Mouse (Mus musculus) liver, postnatal 0 days (tissue): ENCODE results near the gene Lrch3. TPM values are rescaled to one million over a fixed set of nuclear protein-coding genes. Genes with fewer than 3 reads are reported as not detected.
"Not testable (repeated sequence)": the region's sequence is repeated elsewhere in the genome, so short reads cannot be mapped to it uniquely, and the experiment has no call there.

Source experiments
- ATAC-seq: fragments of 200-750 bp; cut with Nextera tagmentation; 2 replicates; pipeline ENCODE4 v1.8.0; 2017; ENCODE audit warnings: mild to moderate bottlenecking, moderate library complexity
- DNase-seq: peaks from one replicate; pipeline ENCODE4 v3.0.0-alpha.2; 2016
- H3K27ac ChIP-seq: fragments of 300-500 bp; sonication (generic); 2 replicates; pipeline ENCODE4 v1.5.1; 2014; ENCODE audit warnings: antibody characterized with exemption, moderate library complexity, mild to moderate bottlenecking, low read depth
- H3K27me3 ChIP-seq: fragments of 300-500 bp; sonication (generic); 2 replicates; pipeline ENCODE4 v1.6.1; 2014; ENCODE audit warnings: low read length, control low read depth, mixed read lengths; ENCODE audit not compliant: insufficient read depth
- H3K36me3 ChIP-seq: fragments of 300-500 bp; sonication (generic); replicated peaks from 2 replicates; pipeline ENCODE4 v1.6.1; 2014; ENCODE audit warnings: mild to moderate bottlenecking, control low read depth, low read length, moderate library complexity, mixed read lengths; ENCODE audit not compliant: insufficient read depth
- H3K4me1 ChIP-seq: fragments of 300-500 bp; sonication (generic); 2 replicates; pipeline ENCODE4 v1.6.1; 2014; ENCODE audit warnings: antibody characterized with exemption, mild to moderate bottlenecking, control low read depth; ENCODE audit not compliant: insufficient read depth
- H3K4me2 ChIP-seq: fragments of 300-500 bp; sonication (generic); 2 replicates; pipeline ENCODE4 v1.6.1; 2014; ENCODE audit warnings: low read depth, mild to moderate bottlenecking, low read length, moderate library complexity, mixed read lengths
- H3K4me3 ChIP-seq: fragments of 300-500 bp; sonication (generic); 2 replicates; pipeline ENCODE4 v1.5.1; 2014; ENCODE audit warnings: low read depth, low read length
- H3K9ac ChIP-seq: fragments of 300-500 bp; sonication (generic); replicated peaks from 2 replicates; pipeline ENCODE4 v1.6.1; 2014; ENCODE audit warnings: mild to moderate bottlenecking, moderate library complexity
- H3K9me3 ChIP-seq: fragments of 300-500 bp; sonication (generic); 2 replicates; pipeline ENCODE4 v1.6.1; 2016; ENCODE audit warnings: mild to moderate bottlenecking, control low read depth, low read length, mixed read lengths
- CTCF ChIP-seq: sonication (generic); IDR thresholded peaks from 2 replicates; pipeline ENCODE4 v1.5.1; 2016; ENCODE audit warnings: antibody characterized with exemption, low read depth
- EP300 ChIP-seq: IDR thresholded peaks from 2 replicates; pipeline ENCODE4 v1.6.1; 2016; ENCODE audit warnings: antibody characterized with exemption, low read depth, mild to moderate bottlenecking
- WGBS: fragments of 180-500 bp; shearing (Covaris S2); extraction: QIAGEN DNeasy Blood & Tissue Kit; methylation state at CpG from one replicate; pipeline ENCODE4 v1.1.7; 2014; ENCODE audit not compliant: insufficient replicate concordance; 5-methylcytosine and 5-hydroxymethylcytosine counted together
- polyA plus RNA-seq: library from polyadenylated mRNA; unstranded; fragments of >200 nt; fragmentation: Nextera tagmentation; extraction: Ambion mirVana; gene quantifications from 2 replicates; pipeline ENCODE4 v1.2.1, GENCODE M21; 2015

The Lrch3 gene
- polyA plus RNA-seq, 1 experiment from 2014 or later: 4.3 TPM

- Histone ChIP-seq H3K4me1 (peaks cover 28% of the 10 kb centered on the region), H3K9me3 (no peaks in the 10 kb centered on the region), H3K4me3 (peak overlapping the region; percentile 92), H3K27ac (peak overlapping the region; percentile 45; the same call in 1 of the 2 replicates), H3K27me3 (no peaks in the 10 kb centered on the region), H3K9ac (peak overlapping the region; percentile 50; the same call in 1 of the 2 replicates), H3K36me3 (peaks cover 31% of the 10 kb centered on the region), H3K4me2 (peak overlapping the region; percentile 78)
- DNase-seq (no peak), ATAC-seq (no peak)
- 78% methylated on average over 16 of the region's 16 CpGs for whole genome bisulfite sequencing
- TF ChIP-seq EP300 (no peak), CTCF (no peak)
Measured at GRCm38 (mm10) chr16:33058033-33058432, 144.1 kb downstream of the Lrch3 start.

DNA sequence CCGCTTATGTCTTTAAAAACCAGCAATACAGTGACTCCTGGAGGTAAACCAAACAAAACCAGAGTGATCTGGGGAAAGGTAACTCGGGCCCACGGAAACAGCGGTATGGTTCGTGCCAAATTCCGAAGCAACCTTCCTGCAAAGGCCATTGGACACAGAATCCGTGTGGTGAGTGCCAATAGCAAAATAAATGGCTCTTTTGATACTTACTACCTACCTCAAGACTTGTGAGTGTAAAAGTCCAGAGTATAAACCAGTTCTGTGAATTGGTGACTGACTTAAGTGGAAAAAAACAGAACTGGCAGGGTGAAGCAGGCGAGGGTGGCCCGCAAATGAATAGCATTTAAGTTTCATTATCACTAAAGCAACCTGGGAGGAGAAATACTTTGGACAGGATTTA, 144.8 kb downstream of the Lrch3 start:
- Histone ChIP-seq H3K27ac (0 out of 2 replicates have a peak overlapping the region, but pooled peaks have one; percentile 3), H3K4me2 (peak overlapping the region; percentile 78), H3K36me3 (peaks cover 31% of the 10 kb centered on the region), H3K4me3 (peak overlapping the region; percentile 92), H3K4me1 (peaks cover 34% of the 10 kb centered on the region)
- H3K9me3 ChIP-seq, H3K9ac ChIP-seq, DNase-seq, ATAC-seq, H3K27me3 ChIP-seq: not testable (repeated sequence)
- 70% methylated on average over 9 of the region's 9 CpGs for WGBS

DNA sequence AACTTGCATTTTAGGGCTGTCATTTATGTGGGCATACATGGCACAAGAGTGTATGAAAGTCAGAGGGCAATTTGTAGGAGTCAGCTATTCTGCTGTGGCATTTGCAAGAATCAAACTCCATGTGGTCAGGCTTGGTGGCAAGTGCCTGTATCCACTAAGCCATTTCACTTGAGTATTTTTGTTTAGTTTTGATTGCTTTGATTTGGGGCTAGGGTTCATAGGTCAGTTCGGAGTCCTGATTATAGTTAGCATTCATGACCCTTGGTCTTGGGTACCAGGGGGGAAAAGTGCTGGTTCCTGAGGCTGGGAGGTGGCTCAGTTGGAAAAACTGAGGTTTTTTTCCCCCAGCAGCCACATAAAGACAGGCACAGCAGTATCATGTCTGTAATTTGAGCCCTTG, 145.6 kb downstream of the Lrch3 start:
- Histone ChIP-seq H3K9ac (no peak overlapping the region), H3K4me3 (no peak overlapping the region), H3K36me3 (peaks cover 31% of the 10 kb centered on the region), H3K27ac (no peak overlapping the region), H3K4me2 (peak overlapping the region; percentile 78), H3K27me3 (no peaks in the 10 kb centered on the region), H3K9me3 (no peaks in the 10 kb centered on the region), H3K4me1 (peaks cover 37% of the 10 kb centered on the region)
- DNase-seq: no peak
- WGBS: 69% methylated on average over 1 of the region's 1 CpGs
- no peak for TF ChIP-seq EP300
- TF ChIP-seq CTCF: no peak
- no peak for ATAC-seq

GRCm38 (mm10) chr16:33060926-33061325, 147.0 kb downstream of the Lrch3 start:
- Histone ChIP-seq H3K27me3 (no peaks in the 10 kb centered on the region), H3K9ac (no peak overlapping the region), H3K9me3 (no peaks in the 10 kb centered on the region), H3K27ac (no peak overlapping the region), H3K4me2 (no peak overlapping the region), H3K4me1 (peaks cover 34% of the 10 kb centered on the region), H3K36me3 (peaks cover 31% of the 10 kb centered on the region), H3K4me3 (no peak overlapping the region)
- 62% methylated on average over 2 of the region's 2 CpGs for WGBS
- DNase-seq (no peak), ATAC-seq (no peak)
- no peak for TF ChIP-seq EP300
- TF ChIP-seq CTCF: no peak

DNA sequence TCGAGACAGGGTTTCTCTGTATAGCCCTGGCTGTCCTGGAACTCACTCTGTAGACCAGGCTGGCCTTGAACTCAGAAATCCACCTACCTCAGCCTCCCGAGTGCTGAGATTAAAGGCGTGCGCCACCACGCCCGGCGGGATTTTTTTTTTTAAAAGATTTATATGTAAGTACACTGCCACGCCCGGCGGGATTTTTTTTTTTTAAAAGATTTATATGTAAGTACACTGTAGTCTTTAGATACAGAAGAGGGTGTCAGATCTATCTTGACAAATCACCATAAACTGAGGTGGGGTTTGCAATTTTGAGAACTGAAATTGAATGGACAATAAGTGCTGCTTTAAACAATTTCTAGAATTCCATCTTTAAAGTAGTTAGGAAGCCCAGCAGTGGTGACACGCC, 147.5 kb downstream of the Lrch3 start:
- WGBS: 39% methylated on average over 11 of the region's 11 CpGs
- Histone ChIP-seq H3K27ac (peak overlapping the region; percentile 55; the same call in 1 of the 2 replicates), H3K4me3 (peak overlapping the region; percentile 88; the same call in 1 of the 2 replicates)

GRCm38 (mm10) chr16:33062024-33062681, 148.3 kb downstream of the Lrch3 start, which contains the start of gene Lmln:
TSS of gene Lmln (plus strand) at chr16:33062521.
- ATAC-seq (peak; percentile 96), DNase-seq (peak; percentile 91)
- Histone ChIP-seq H3K4me3 (peak within 1 kb of the TSS; percentile 88), H3K4me2 (peak within 1 kb of the TSS; percentile 90), H3K27me3 (no peaks in the 10 kb centered on the region), H3K9ac (peak within 1 kb of the TSS; percentile 68), H3K36me3 (peaks cover 34% of the 10 kb centered on the region), H3K9me3 (no peaks in the 10 kb centered on the region), H3K27ac (peak within 1 kb of the TSS; percentile 55), H3K4me1 (peaks cover 34% of the 10 kb centered on the region)
- WGBS: 5% methylated on average over 59 of the region's 64 CpGs
- TF ChIP-seq EP300: no peak
- no peak for TF ChIP-seq CTCF

More for the DNA sequence above, 147.5 kb downstream of the Lrch3 start:
- DNase-seq: no peak
- Histone ChIP-seq H3K9ac (no peak overlapping the region), H3K36me3 (peaks cover 31% of the 10 kb centered on the region), H3K9me3 (no peaks in the 10 kb centered on the region), H3K27me3 (no peaks in the 10 kb centered on the region), H3K4me1 (peaks cover 34% of the 10 kb centered on the region), H3K4me2 (peak overlapping the region; percentile 90)
- ATAC-seq: no peak
- TF ChIP-seq EP300: no peak
- TF ChIP-seq CTCF: no peak
